Mouse (Mus musculus) right cerebral cortex, adult 18-20 months (tissue): Measurements from ENCODE around the gene Cadps2.

Experiments
- DNase-seq: peaks from one replicate; pipeline ENCODE4 v3.0.0; 2022; ENCODE audit warnings: mixed read lengths

Cadps2 gene

GRCm38 (mm10) chr6:23758249-23758648, 81.0 kb downstream of the Cadps2 start:
- no peak for DNase-seq

- no peak for DNase-seq
Observed at GRCm38 (mm10) chr6:23748823-23749222, 90.4 kb downstream of the Cadps2 start.

GRCm38 (mm10) chr6:23740010-23740409, 99.2 kb downstream of the Cadps2 start:
- peak; percentile 9 for DNase-seq

- DNase-seq: no peak
Observed at GRCm38 (mm10) chr6:23732750-23733149, 106.5 kb downstream of the Cadps2 start.

- DNase-seq: peak; percentile 46
Observed at GRCm38 (mm10) chr6:23728620-23729019, 110.6 kb downstream of the Cadps2 start.

GRCm38 (mm10) chr6:23723697-23724096, 115.5 kb downstream of the Cadps2 start:
- no peak for DNase-seq

- no peak for DNase-seq
Observed at GRCm38 (mm10) chr6:23720401-23720800, 118.8 kb downstream of the Cadps2 start.

GRCm38 (mm10) chr6:23707506-23707905, 131.7 kb downstream of the Cadps2 start:
- DNase-seq: peak; percentile 74

- no peak for DNase-seq
Observed at GRCm38 (mm10) chr6:23700879-23701278, 138.3 kb downstream of the Cadps2 start.

- DNase-seq: no peak
Observed at GRCm38 (mm10) chr6:23678172-23678571, 161.0 kb downstream of the Cadps2 start.

- no peak for DNase-seq
Observed at GRCm38 (mm10) chr6:23655036-23655435, 184.2 kb downstream of the Cadps2 start, which contains the start of gene Rnf148. Gene Rnf148 (minus strand): TSS chr6:23655136.

GRCm38 (mm10) chr6:23650205-23650604, 189.0 kb downstream of the Cadps2 start, which contains the start of gene Rnf133:
Gene Rnf133 (minus strand): TSS chr6:23650305.
- no peak for DNase-seq

GRCm38 (mm10) chr6:23648732-23649131, 190.5 kb downstream of the Cadps2 start:
- DNase-seq: no peak

- DNase-seq: no peak
Observed at GRCm38 (mm10) chr6:23647627-23648247, 191.5 kb downstream of the Cadps2 start.

GRCm38 (mm10) chr6:23637081-23637480, 202.1 kb downstream of the Cadps2 start:
- DNase-seq: peak; percentile 17

- no peak for DNase-seq
Observed at GRCm38 (mm10) chr6:23635208-23635607, 204.0 kb downstream of the Cadps2 start.

- no peak for DNase-seq
Observed at GRCm38 (mm10) chr6:23634016-23634415, 205.2 kb downstream of the Cadps2 start.

GRCm38 (mm10) chr6:23630465-23630864, 208.8 kb downstream of the Cadps2 start:
- no peak for DNase-seq

- peak; percentile 8 for DNase-seq
Observed at GRCm38 (mm10) chr6:23575102-23575501, 264.1 kb downstream of the Cadps2 start.

GRCm38 (mm10) chr6:23573750-23574149, 265.5 kb downstream of the Cadps2 start:
- DNase-seq: no peak

GRCm38 (mm10) chr6:23572401-23572800, 266.8 kb downstream of the Cadps2 start:
- no peak for DNase-seq

- no peak for DNase-seq
Observed at GRCm38 (mm10) chr6:23569686-23570085, 269.5 kb downstream of the Cadps2 start.

- DNase-seq: no peak
Observed at GRCm38 (mm10) chr6:23568688-23569087, 270.5 kb downstream of the Cadps2 start.

- no peak for DNase-seq
Observed at GRCm38 (mm10) chr6:23567651-23568050, 271.6 kb downstream of the Cadps2 start.

GRCm38 (mm10) chr6:23549874-23550273, 289.3 kb downstream of the Cadps2 start:
- DNase-seq: no peak
